ENCODE assay signal across 8 mouse cellular contexts in the genomic region with DNA sequence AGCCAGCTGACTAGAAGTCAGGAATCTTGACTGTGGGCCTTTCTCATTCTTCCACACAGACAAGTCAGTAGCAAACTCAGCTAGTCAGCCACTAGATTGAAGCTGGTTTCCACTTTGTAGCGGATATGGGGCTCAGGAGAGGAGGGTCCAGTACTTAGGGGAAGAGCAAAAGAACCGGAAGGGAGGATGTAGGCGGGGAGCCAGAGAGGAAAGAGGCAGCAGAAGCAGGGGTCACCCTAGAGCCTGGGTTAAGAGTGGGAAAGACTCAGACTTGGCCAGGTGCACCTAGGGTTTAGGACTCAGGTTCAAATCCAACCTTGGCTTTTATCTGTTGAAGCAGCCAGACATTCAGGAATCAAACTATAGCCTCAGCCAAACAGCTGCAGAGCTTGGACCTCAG. TPM values are rescaled to one million over a fixed set of nuclear protein-coding genes. Genes with fewer than 3 reads are reported as not detected.
A peak's percentile ranks its signal among the peaks of the same experiment; 100 is the strongest.
DNase-seq lines count a peak whose midpoint lies in the region; ATAC-seq and TF ChIP-seq lines count a peak whose summit lies in the region.

No protein-coding gene starts in this region.

- peaks cover 56% of the 10 kb centered on the region for H3K4me1 ChIP-seq in hindbrain, embryonic 12.5 days
- peaks cover 10% of the 10 kb centered on the region for H3K4me1 ChIP-seq in hindbrain, embryonic 11.5 days (replicated peaks; ENCODE audit: control insufficient read depth, insufficient read depth, low read length)
- peaks cover 8% of the 10 kb centered on the region; the same call in 1 of the 2 replicates for H3K4me1 ChIP-seq in cortical plate, adult 2 months (ENCODE audit: control insufficient read depth, insufficient read depth, low read length)
- peaks cover 55% of the 10 kb centered on the region for H3K4me1 ChIP-seq in hindbrain, embryonic 14.5 days (replicated peaks; ENCODE audit: control insufficient read depth, insufficient read depth, low read length)
- peaks cover 44% of the 10 kb centered on the region for H3K4me1 ChIP-seq in midbrain, embryonic 14.5 days (ENCODE audit: control insufficient read depth, insufficient read depth, low read length)

- no peak for TF ChIP-seq CTCF in cortical plate, adult 2 months (IDR thresholded peaks at IDR 0.05; ENCODE audit: extremely low read depth, insufficient read depth, low read length)

- H3K27ac ChIP-seq in hindbrain, embryonic 12.5 days = no peak overlapping the region
- H3K27ac ChIP-seq in hindbrain, embryonic 11.5 days (ENCODE audit: low read depth, low read length) = no peak overlapping the region
- no peak overlapping the region for H3K27ac ChIP-seq in cortical plate, adult 2 months (ENCODE audit: insufficient read depth, low read length)
- no peak overlapping the region for H3K27ac ChIP-seq in hindbrain, embryonic 14.5 days
- H3K27ac ChIP-seq in midbrain, embryonic 14.5 days (replicated peaks; ENCODE audit: low read depth, low read length) = no peak overlapping the region

- TF ChIP-seq POLR2A in cortical plate, adult 2 months (IDR thresholded peaks at IDR 0.05; ENCODE audit: extremely low read depth, insufficient read depth, low read length) = no peak

- ATAC-seq in hindbrain, embryonic 12.5 days (ENCODE audit: low FRiP score) = no peak
- no peak for ATAC-seq in hindbrain, embryonic 11.5 days (ENCODE audit: low FRiP score)
- ATAC-seq in hindbrain, embryonic 14.5 days (ENCODE audit: low FRiP score) = no peak
- no peak for ATAC-seq in midbrain, embryonic 14.5 days (ENCODE audit: low FRiP score, low TSS enrichment)

- peaks cover 14% of the 10 kb centered on the region for H3K27me3 ChIP-seq in hindbrain, embryonic 12.5 days
- peaks cover 2% of the 10 kb centered on the region; the same call in 1 of the 2 replicates for H3K27me3 ChIP-seq in hindbrain, embryonic 11.5 days (ENCODE audit: control insufficient read depth, insufficient read depth, low read length)
- H3K27me3 ChIP-seq in hindbrain, embryonic 14.5 days (ENCODE audit: control insufficient read depth, insufficient read depth, low read length) = no peaks in the 10 kb centered on the region
- H3K27me3 ChIP-seq in midbrain, embryonic 14.5 days (ENCODE audit: control insufficient read depth, insufficient read depth, low read length) = 0 out of 2 replicates have a peak, but pooled peaks cover 10% of the 10 kb centered on the region

- H3K9ac ChIP-seq in hindbrain, embryonic 12.5 days = 0 out of 2 replicates have a peak overlapping the region, but pooled peaks have one; percentile 99
- no peak overlapping the region for H3K9ac ChIP-seq in hindbrain, embryonic 11.5 days (ENCODE audit: low read depth, low read length)
- H3K9ac ChIP-seq in hindbrain, embryonic 14.5 days = peak overlapping the region; percentile 97; the same call in 1 of the 2 replicates
- peak overlapping the region; percentile 100; the same call in 1 of the 2 replicates for H3K9ac ChIP-seq in midbrain, embryonic 14.5 days (replicated peaks; ENCODE audit: low read length)

- 80% methylated on average over 3 of the region's 3 CpGs for WGBS in hindbrain, embryonic 12.5 days
- 81% methylated on average over 3 of the region's 3 CpGs for WGBS in hindbrain, embryonic 11.5 days
- 87% methylated on average over 3 of the region's 3 CpGs for WGBS in hindbrain, embryonic 14.5 days
- 86% methylated on average over 3 of the region's 3 CpGs for WGBS in midbrain, embryonic 14.5 days

- peak overlapping the region; percentile 84; the same call in 1 of the 2 replicates for H3K4me2 ChIP-seq in hindbrain, embryonic 12.5 days (replicated peaks)
- no peak overlapping the region for H3K4me2 ChIP-seq in hindbrain, embryonic 11.5 days (replicated peaks; ENCODE audit: low read depth, low read length)
- peak overlapping the region; percentile 95 for H3K4me2 ChIP-seq in hindbrain, embryonic 14.5 days (replicated peaks)
- H3K4me2 ChIP-seq in midbrain, embryonic 14.5 days (ENCODE audit: low read length) = peak overlapping the region; percentile 92

- H3K4me3 ChIP-seq in hindbrain, embryonic 12.5 days = no peak overlapping the region
- H3K4me3 ChIP-seq in hindbrain, embryonic 11.5 days (ENCODE audit: low read depth, low read length) = no peak overlapping the region
- H3K4me3 ChIP-seq in cortical plate, adult 2 months (ENCODE audit: insufficient read depth, low read length) = peak overlapping the region; percentile 98; the same call in 1 of the 2 replicates
- H3K4me3 ChIP-seq in hindbrain, embryonic 14.5 days (replicated peaks; ENCODE audit: low read length) = peak overlapping the region; percentile 83; the same call in 1 of the 2 replicates
- H3K4me3 ChIP-seq in midbrain, embryonic 14.5 days (replicated peaks; ENCODE audit: low read depth, low read length) = peak overlapping the region; percentile 73; the same call in 1 of the 2 replicates

- no peak for DNase-seq in hindbrain, embryonic 11.5 days (ENCODE audit: low spot score)
- DNase-seq in hindbrain, embryonic 14.5 days (ENCODE audit: low spot score) = no peak
- no peak for DNase-seq in midbrain, embryonic 14.5 days
- DNase-seq in thymus, postnatal 10 days (ENCODE audit: low spot score in 2 of 2) = no peak
- DNase-seq in retina, postnatal 1 day = no peak
- no peak for DNase-seq in gastrocnemius, adult 8-10 months (ENCODE audit: low spot score in 2 of 2)

- no peaks in the 10 kb centered on the region for H3K9me3 ChIP-seq in hindbrain, embryonic 12.5 days (replicated peaks)
- H3K9me3 ChIP-seq in hindbrain, embryonic 11.5 days (ENCODE audit: control insufficient read depth, low read length) = no peaks in the 10 kb centered on the region
- no peaks in the 10 kb centered on the region for H3K9me3 ChIP-seq in hindbrain, embryonic 14.5 days (ENCODE audit: control insufficient read depth, low read length)
- H3K9me3 ChIP-seq in midbrain, embryonic 14.5 days (ENCODE audit: control insufficient read depth, low read length) = no peaks in the 10 kb centered on the region

- peaks cover 4% of the 10 kb centered on the region for H3K36me3 ChIP-seq in hindbrain, embryonic 12.5 days
- no peaks in the 10 kb centered on the region for H3K36me3 ChIP-seq in hindbrain, embryonic 11.5 days (ENCODE audit: control insufficient read depth, insufficient read depth, low read length)
- peaks cover 15% of the 10 kb centered on the region for H3K36me3 ChIP-seq in hindbrain, embryonic 14.5 days (replicated peaks; ENCODE audit: control insufficient read depth, insufficient read depth)
- peaks cover 16% of the 10 kb centered on the region for H3K36me3 ChIP-seq in midbrain, embryonic 14.5 days (ENCODE audit: control insufficient read depth, insufficient read depth, low read length)

RNA-seq across cellular contexts. Expression of a gene that starts 11.2 kb away (rescaled TPM):
- polyA plus RNA-seq in hindbrain, embryonic 12.5 days (2016; fragmentation: Nextera tagmentation; extraction: Ambion mirVana) = 0.61 and 1.3 TPM in 2 replicates
- polyA plus RNA-seq in hindbrain, embryonic 11.5 days (2014; fragmentation: Nextera tagmentation; extraction: Ambion mirVana) = 0.94 and 1.3 TPM in 2 replicates
- polyA plus RNA-seq in cortical plate, adult 2 months (2012; rRNA removed) = 22.5 and 24.2 TPM in 2 replicates
- 1.6 and 4.5 TPM in 2 replicates for polyA plus RNA-seq in hindbrain, embryonic 14.5 days (2014; fragmentation: Nextera tagmentation; extraction: Ambion mirVana)
- 1.0 and 2.5 TPM in 2 replicates for polyA plus RNA-seq in midbrain, embryonic 14.5 days (2014; fragmentation: Nextera tagmentation; extraction: Ambion mirVana)
- 1 to 10 TPM; 1.2 to 3.1 (median 2.4) TPM for total RNA-seq in gastrocnemius, adult 8-10 months (2022)

RNA-seq across cellular contexts. Expression of a gene that starts 16.5 kb away (rescaled TPM):
- 45.1 and 52.8 TPM in 2 replicates for polyA plus RNA-seq in hindbrain, embryonic 12.5 days (2016; fragmentation: Nextera tagmentation; extraction: Ambion mirVana)
- 17.9 and 19.6 TPM in 2 replicates for polyA plus RNA-seq in hindbrain, embryonic 11.5 days (2014; fragmentation: Nextera tagmentation; extraction: Ambion mirVana)
- polyA plus RNA-seq in cortical plate, adult 2 months (2012; rRNA removed) = 56.6 and 61.1 TPM in 2 replicates
- polyA plus RNA-seq in hindbrain, embryonic 14.5 days (2014; fragmentation: Nextera tagmentation; extraction: Ambion mirVana) = 55.7 and 56.0 TPM in 2 replicates
- 41.3 and 59.6 TPM in 2 replicates for polyA plus RNA-seq in midbrain, embryonic 14.5 days (2014; fragmentation: Nextera tagmentation; extraction: Ambion mirVana)
- total RNA-seq in gastrocnemius, adult 8-10 months (2022) = 10 to 100 TPM; 40.4 to 49.2 (median 44.9) TPM

RNA-seq across cellular contexts. Expression of a gene that starts 16.6 kb away (rescaled TPM):
- 231 and 234 TPM in 2 replicates for polyA plus RNA-seq in hindbrain, embryonic 12.5 days (2016; fragmentation: Nextera tagmentation; extraction: Ambion mirVana)
- polyA plus RNA-seq in hindbrain, embryonic 11.5 days (2014; fragmentation: Nextera tagmentation; extraction: Ambion mirVana) = 165 and 188 TPM in 2 replicates
- 410 and 414 TPM in 2 replicates for polyA plus RNA-seq in cortical plate, adult 2 months (2012; rRNA removed)
- 365 and 385 TPM in 2 replicates for polyA plus RNA-seq in hindbrain, embryonic 14.5 days (2014; fragmentation: Nextera tagmentation; extraction: Ambion mirVana)
- polyA plus RNA-seq in midbrain, embryonic 14.5 days (2014; fragmentation: Nextera tagmentation; extraction: Ambion mirVana) = 293 and 312 TPM in 2 replicates
- total RNA-seq in gastrocnemius, adult 8-10 months (2022) = 100 to 1,000 TPM; 494 to 615 (median 543) TPM

RNA-seq across cellular contexts. Expression of a gene that starts 53.0 kb away (rescaled TPM):
- polyA plus RNA-seq in hindbrain, embryonic 12.5 days (2016; fragmentation: Nextera tagmentation; extraction: Ambion mirVana) = 21.1 and 22.2 TPM in 2 replicates
- polyA plus RNA-seq in hindbrain, embryonic 11.5 days (2014; fragmentation: Nextera tagmentation; extraction: Ambion mirVana) = 21.9 and 22.4 TPM in 2 replicates
- polyA plus RNA-seq in cortical plate, adult 2 months (2012; rRNA removed) = 23.7 and 24.9 TPM in 2 replicates
- 34.4 and 37.7 TPM in 2 replicates for polyA plus RNA-seq in hindbrain, embryonic 14.5 days (2014; fragmentation: Nextera tagmentation; extraction: Ambion mirVana)
- polyA plus RNA-seq in midbrain, embryonic 14.5 days (2014; fragmentation: Nextera tagmentation; extraction: Ambion mirVana) = 37.0 and 38.8 TPM in 2 replicates
- 1 to 10 TPM; 2.4 to 2.9 (median 2.6) TPM for total RNA-seq in gastrocnemius, adult 8-10 months (2022)

Comparison
In these comparisons a context has a peak if more than half of its experiments do, and no peak if none do; other contexts are left out.
1. H3K4me3 ChIP-seq: peak in cortical plate, adult 2 months (single experiment), hindbrain, embryonic 14.5 days (single experiment) and midbrain, embryonic 14.5 days (single experiment); none in hindbrain, embryonic 12.5 days (single experiment) and hindbrain, embryonic 11.5 days (single experiment).